Mouse (Mus musculus) bone marrow, adult 2 months (tissue): ENCODE results near the gene S100b.

Experiments used
- CTCF ChIP-seq: fragments of 200-500 bp; IDR thresholded peaks from 2 replicates; pipeline ENCODE4 v1.5.1; 2011; ENCODE audit warnings: low read length, control low read depth; ENCODE audit not compliant: control insufficient read depth, insufficient read depth
- POLR2A ChIP-seq: fragments of 200-500 bp; IDR thresholded peaks from 2 replicates; pipeline ENCODE4 v1.6.1; 2011; ENCODE audit warnings: low read depth, mild to moderate bottlenecking, control low read depth, low read length, borderline replicate concordance; ENCODE audit not compliant: control insufficient read depth

GRCm38 (mm10) chr10:76278541-76279097 lies 25.0 kb downstream of the S100b start:
- no peak for TF ChIP-seq CTCF
- TF ChIP-seq POLR2A: no peak
